Mouse (Mus musculus): ENCODE data around the gene Yy1.

The Yy1 gene

GRCm38 (mm10) chr12:108857109-108857508, 64.3 kb downstream of the Yy1 start:
- no peak for DNase-seq (ENCODE audit: low read depth, low spot score)

DNA sequence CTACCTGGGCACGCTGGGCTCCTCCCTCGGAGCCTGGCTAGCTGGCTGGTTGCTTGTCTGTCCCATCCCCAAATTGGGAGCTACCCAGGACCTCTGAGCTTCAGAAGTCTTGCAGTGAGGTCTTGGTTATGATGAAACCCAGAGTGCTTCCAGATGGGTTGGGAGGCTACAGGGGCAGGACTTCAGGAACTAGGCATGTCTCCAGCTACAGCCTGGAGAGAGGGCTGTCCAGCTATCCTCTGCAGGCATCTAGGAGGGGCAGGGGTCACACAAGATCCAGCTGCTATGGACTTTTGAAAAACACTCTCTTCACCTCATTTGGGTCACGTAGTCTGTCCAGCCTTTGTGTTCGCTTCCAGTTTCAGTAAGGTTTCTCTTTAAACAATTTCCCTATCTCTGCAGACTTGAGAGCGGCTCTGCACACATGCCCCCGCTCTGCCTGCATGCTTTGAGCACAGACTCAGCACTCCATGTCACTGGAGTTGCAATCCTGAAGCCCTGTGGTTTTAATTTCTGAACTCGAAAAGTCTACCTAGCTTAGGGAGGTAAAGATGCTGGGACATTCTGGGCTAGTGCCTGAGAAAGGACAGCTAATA, 64.9 kb downstream of the Yy1 start:
- DNase-seq (ENCODE audit: low read depth, low spot score), result peak; percentile 72

DNA sequence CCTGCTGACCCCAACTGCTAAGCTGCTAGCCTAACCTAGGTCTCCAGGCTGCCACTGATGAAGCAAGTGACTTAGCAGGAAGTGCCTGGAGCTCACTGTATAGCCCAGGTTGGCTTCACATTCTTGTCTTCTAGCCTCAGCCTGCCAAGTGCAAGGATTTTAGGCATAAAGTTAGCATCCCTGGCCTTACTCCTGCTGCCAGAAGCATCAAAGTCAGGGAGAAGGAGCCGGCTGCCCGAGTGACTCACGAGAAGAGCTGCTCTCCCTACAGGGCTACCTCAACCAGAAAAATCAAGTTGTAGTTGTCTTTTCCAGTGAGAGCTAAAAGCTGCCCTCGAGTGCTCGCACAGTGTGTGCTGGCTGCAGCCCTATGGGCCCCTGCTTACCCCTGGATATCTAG, 65.7 kb downstream of the Yy1 start:
- DNase-seq (ENCODE audit: low read depth, low spot score), result peak; percentile 87

- no peak for DNase-seq (ENCODE audit: low read depth, low spot score)
Observed at GRCm38 (mm10) chr12:108865007-108865494, 72.3 kb downstream of the Yy1 start.

DNA sequence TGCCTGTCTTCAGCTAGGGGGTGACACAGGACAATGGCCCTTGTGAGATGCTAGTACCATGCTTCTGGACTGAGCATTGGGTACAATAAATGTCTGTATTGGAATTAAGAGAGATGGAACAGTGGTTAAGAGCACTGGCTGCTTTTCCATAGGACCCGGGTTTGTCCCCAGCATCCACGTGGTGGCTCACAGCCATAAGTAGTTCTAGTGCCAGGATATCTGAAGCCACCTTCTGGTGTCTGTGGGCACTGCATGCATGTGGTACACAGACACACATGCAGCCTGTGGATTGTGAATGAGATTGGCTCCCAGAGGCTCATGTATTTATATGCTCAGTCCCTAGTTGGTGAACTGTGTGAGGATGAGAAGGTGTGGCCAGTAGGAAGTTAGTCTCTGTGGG, 76.8 kb downstream of the Yy1 start:
- DNase-seq (ENCODE audit: low read depth, low spot score), result peak; percentile 57
